Mouse (Mus musculus) olfactory bulb, adult 2 months (tissue): ENCODE measurements at regions not wholly inside any gene's neighbourhood (a gene's known extent, or its start where the extent isn't known, plus 50 kb on each side); places are given as distances from the start of the nearest gene placed in this dataset.

Experiments used
- CTCF ChIP-seq: fragments of 200-500 bp; IDR thresholded peaks from 2 replicates; pipeline ENCODE4 v1.5.1; 2012; ENCODE audit warnings: low read depth, mild to moderate bottlenecking, low read length, moderate library complexity; ENCODE audit not compliant: insufficient read depth
- POLR2A ChIP-seq: fragments of 200-500 bp; IDR thresholded peaks from 2 replicates; pipeline ENCODE4 v1.6.1; 2012; ENCODE audit warnings: mild to moderate bottlenecking, low read depth, low read length, moderate library complexity; ENCODE audit not compliant: insufficient read depth

DNA sequence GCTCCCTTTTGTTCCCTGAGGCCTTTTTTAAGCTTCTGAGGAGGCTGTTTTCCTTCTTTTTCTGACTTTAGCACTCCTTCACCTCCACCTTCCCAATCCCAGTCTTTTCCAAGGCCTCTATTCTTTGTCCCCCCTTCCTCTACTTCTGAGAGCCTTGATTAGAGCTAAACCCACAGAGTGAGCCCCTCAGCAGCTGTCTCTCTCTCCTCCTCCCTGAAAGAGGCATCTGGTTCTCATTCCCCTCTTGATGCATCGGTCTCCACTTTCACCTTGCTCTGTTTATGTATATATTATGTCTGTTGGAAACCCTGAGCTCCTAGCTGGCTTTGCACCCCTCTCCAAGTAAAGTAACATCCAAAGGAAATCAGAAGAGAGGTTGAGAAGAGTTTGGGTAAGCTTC is 224.6 kb upstream of the Osr1 start:
- TF ChIP-seq POLR2A (no peak), CTCF (no peak)
